Mouse (Mus musculus): ENCODE measurements around the gene Rnase13. TPM values are rescaled to one million over a fixed set of nuclear protein-coding genes. Genes with fewer than 3 reads are reported as not detected.

Gene Rnase13
- polyA plus RNA-seq, 1 experiment: not detected

DNA sequence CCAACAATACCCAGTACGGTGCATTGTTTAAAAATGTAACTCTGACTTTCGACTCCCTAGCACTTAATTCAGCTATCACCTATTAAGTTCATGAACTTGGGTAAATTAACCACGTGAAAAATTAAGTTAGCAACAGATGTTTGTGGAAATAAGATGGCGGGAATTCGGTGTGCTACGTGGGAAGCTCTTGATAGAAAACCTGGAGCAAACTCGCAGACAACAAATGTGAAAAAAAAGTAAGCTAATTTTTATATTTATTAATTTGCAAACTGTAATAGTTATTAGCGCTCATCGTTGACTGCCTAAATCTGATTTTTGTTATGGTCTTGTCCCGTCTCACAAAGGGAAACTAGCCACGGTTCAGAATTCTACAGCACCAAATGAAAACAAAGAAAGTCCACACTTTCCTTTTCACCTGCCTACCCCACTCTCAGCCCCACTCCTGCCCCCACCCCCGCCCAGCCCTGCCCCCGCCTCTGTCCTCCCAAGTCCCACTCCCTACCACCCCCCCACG, 38.5 kb downstream of the Rnase13 start:
- Histone ChIP-seq H3K79me2 (ENCODE audit: control insufficient read depth, insufficient read depth) (peaks cover 23% of the 10 kb centered on the region), H3K36me3 (ENCODE audit: control insufficient read depth, insufficient read depth) (peaks cover 15% of the 10 kb centered on the region), H3K27me3 (ENCODE audit: control insufficient read depth, insufficient read depth, insufficient read length) (no peaks in the 10 kb centered on the region), H3K4me3 (ENCODE audit: insufficient read depth, poor library complexity, severe bottlenecking) (peak overlapping the region; percentile 83), H3K79me3 (ENCODE audit: low read depth) (peaks cover 3% of the 10 kb centered on the region), H3ac (ENCODE audit: control insufficient read depth, insufficient read length, low read depth) (no peak overlapping the region)
- no peak for TF ChIP-seq FOSL1 (IDR thresholded peaks at IDR 0.05; ENCODE audit: insufficient read depth, low read length, poor library complexity, severe bottlenecking)
- no peak for TF ChIP-seq MAX (IDR thresholded peaks at IDR 0.05)
- TF ChIP-seq CTCF (IDR thresholded peaks at IDR 0.05; ENCODE audit: control insufficient read depth, insufficient read depth, insufficient read length): no peak
- TF ChIP-seq USF1 (IDR thresholded peaks at IDR 0.05; ENCODE audit: low read depth): no peak
- TF ChIP-seq MYOG (IDR thresholded peaks at IDR 0.05; ENCODE audit: control insufficient read depth, extremely low read depth, insufficient read length): no peak
- TF ChIP-seq MYOD1 (IDR thresholded peaks at IDR 0.05; ENCODE audit: control insufficient read depth, insufficient read length, low read depth): no peak
- no peak for TF ChIP-seq CEBPB (IDR thresholded peaks at IDR 0.05; ENCODE audit: low read depth)

- no peak for TF ChIP-seq MYOD1 (IDR thresholded peaks at IDR 0.05; ENCODE audit: control insufficient read depth, insufficient read length, low read depth)
- peak; percentile 39 for TF ChIP-seq USF1 (IDR thresholded peaks at IDR 0.05; ENCODE audit: low read depth)
- TF ChIP-seq MAX (IDR thresholded peaks at IDR 0.05): no peak
- TF ChIP-seq CTCF (IDR thresholded peaks at IDR 0.05; ENCODE audit: control insufficient read depth, insufficient read depth, insufficient read length): no peak
- TF ChIP-seq FOSL1 (IDR thresholded peaks at IDR 0.05; ENCODE audit: insufficient read depth, low read length, poor library complexity, severe bottlenecking): no peak
- peaks cover 3% of the 10 kb centered on the region for H3K79me3 ChIP-seq (ENCODE audit: low read depth)
- peaks cover 23% of the 10 kb centered on the region for H3K79me2 ChIP-seq (ENCODE audit: control insufficient read depth, insufficient read depth)
- peaks cover 13% of the 10 kb centered on the region for H3K36me3 ChIP-seq (ENCODE audit: control insufficient read depth, insufficient read depth)
- H3K27me3 ChIP-seq (ENCODE audit: control insufficient read depth, insufficient read depth, insufficient read length): no peaks in the 10 kb centered on the region
- H3ac ChIP-seq (ENCODE audit: control insufficient read depth, insufficient read length, low read depth): no peak overlapping the region
- H3K4me3 ChIP-seq (ENCODE audit: insufficient read depth, poor library complexity, severe bottlenecking): peak overlapping the region; percentile 83
Measured at GRCm38 (mm10) chr14:51883527-51884030, 39.0 kb downstream of the Rnase13 start.

GRCm38 (mm10) chr14:51877517-51877916, 45.1 kb downstream of the Rnase13 start:
- TF ChIP-seq MYOG (IDR thresholded peaks at IDR 0.05; ENCODE audit: control insufficient read depth, extremely low read depth, insufficient read length) (no peak), FOSL1 (IDR thresholded peaks at IDR 0.05; ENCODE audit: insufficient read depth, low read length, poor library complexity, severe bottlenecking) (no peak)
- no peak overlapping the region for H3K4me3 ChIP-seq (ENCODE audit: insufficient read depth, poor library complexity, severe bottlenecking)

DNA sequence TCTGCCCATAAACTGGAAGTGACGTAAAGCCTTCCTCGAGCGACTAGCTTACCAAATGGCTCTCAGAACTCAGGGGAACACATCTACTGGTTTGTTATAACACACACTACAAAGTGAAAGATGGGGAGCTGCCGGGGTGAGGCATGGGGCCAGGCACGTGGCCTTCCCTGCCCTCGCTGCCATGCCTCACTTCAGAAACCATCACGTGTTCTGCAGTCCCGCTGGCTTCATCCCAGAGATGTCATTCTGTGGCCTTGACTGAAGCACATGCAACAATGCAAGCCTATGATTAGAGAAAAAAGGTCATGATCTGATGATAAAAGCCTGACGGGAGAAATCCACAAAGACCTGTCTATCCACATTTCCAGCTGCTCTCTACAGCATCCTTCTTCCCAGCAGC, 50.8 kb downstream of the Rnase13 start:
- Histone ChIP-seq H3K36me3 (ENCODE audit: control insufficient read depth, insufficient read depth) (no peaks in the 10 kb centered on the region), H3K79me2 (ENCODE audit: control insufficient read depth, insufficient read depth) (no peaks in the 10 kb centered on the region), H3ac (ENCODE audit: control insufficient read depth, insufficient read length, low read depth) (no peak overlapping the region), H3K4me3 (ENCODE audit: insufficient read depth, poor library complexity, severe bottlenecking) (no peak overlapping the region), H3K27me3 (ENCODE audit: control insufficient read depth, insufficient read depth, insufficient read length) (no peaks in the 10 kb centered on the region), H3K79me3 (ENCODE audit: low read depth) (no peaks in the 10 kb centered on the region)
- TF ChIP-seq CEBPB (IDR thresholded peaks at IDR 0.05; ENCODE audit: low read depth) (no peak), USF1 (IDR thresholded peaks at IDR 0.05; ENCODE audit: low read depth) (no peak)

More at GRCm38 (mm10) chr14:51877517-51877916, 45.1 kb downstream of the Rnase13 start:
- Histone ChIP-seq H3K27me3 (ENCODE audit: control insufficient read depth, insufficient read depth, insufficient read length) (no peaks in the 10 kb centered on the region), H3ac (ENCODE audit: control insufficient read depth, insufficient read length, low read depth) (no peak overlapping the region), H3K79me3 (ENCODE audit: low read depth) (no peaks in the 10 kb centered on the region), H3K79me2 (ENCODE audit: control insufficient read depth, insufficient read depth) (no peaks in the 10 kb centered on the region), H3K36me3 (ENCODE audit: control insufficient read depth, insufficient read depth) (no peaks in the 10 kb centered on the region)

Other genes starting within 250 kb of the Rnase13 start
- not detected for gene Gm17079, start 227.3 kb downstream of the Rnase13 start, polyA plus RNA-seq (2012; fragmentation: generic; extraction: Trizol)
- not detected for gene Gm5800, start 205.6 kb downstream of the Rnase13 start, polyA plus RNA-seq (2012; fragmentation: generic; extraction: Trizol)
- gene Ang4, start 149.2 kb downstream of the Rnase13 start, polyA plus RNA-seq (2012; fragmentation: generic; extraction: Trizol): not detected
- not detected for gene AY358078, start 122.7 kb downstream of the Rnase13 start, polyA plus RNA-seq (2012; fragmentation: generic; extraction: Trizol)
- not detected for gene Ear6, start 69.1 kb downstream of the Rnase13 start, polyA plus RNA-seq (2012; fragmentation: generic; extraction: Trizol)
- gene Mettl17, start 37.9 kb downstream of the Rnase13 start, polyA plus RNA-seq (2012; fragmentation: generic; extraction: Trizol): 20.1 TPM
- gene Slc39a2, start 29.9 kb downstream of the Rnase13 start, polyA plus RNA-seq (2012; fragmentation: generic; extraction: Trizol): 0.08 TPM
- 24.7 TPM for gene Ndrg2, start 8.6 kb downstream of the Rnase13 start, polyA plus RNA-seq (2012; fragmentation: generic; extraction: Trizol)
- gene Tppp2, start 4.3 kb downstream of the Rnase13 start, polyA plus RNA-seq (2012; fragmentation: generic; extraction: Trizol): not detected
- 55.6 TPM for gene Arhgef40, start 61.9 kb upstream of the Rnase13 start, polyA plus RNA-seq (2012; fragmentation: generic; extraction: Trizol)
- 0.46 TPM for gene Tmem253, start 92.9 kb upstream of the Rnase13 start, polyA plus RNA-seq (2012; fragmentation: generic; extraction: Trizol)
- gene Zfp219, start 98.0 kb upstream of the Rnase13 start, polyA plus RNA-seq (2012; fragmentation: generic; extraction: Trizol): 17.6 TPM
- not detected for gene Olfr221, start 119.7 kb upstream of the Rnase13 start, polyA plus RNA-seq (2012; fragmentation: generic; extraction: Trizol)
- gene Hnrnpc, start 181.3 kb upstream of the Rnase13 start, polyA plus RNA-seq (2012; fragmentation: generic; extraction: Trizol): 231 TPM
- gene Rpgrip1, start 187.9 kb upstream of the Rnase13 start, polyA plus RNA-seq (2012; fragmentation: generic; extraction: Trizol): 2.4 TPM

Data from C2C12 (cell line).